Mouse (Mus musculus): ENCODE data around the gene Cfdp1. TPM values are rescaled to one million over a fixed set of nuclear protein-coding genes. Genes with fewer than 3 reads are reported as not detected.

Cfdp1 gene
- total RNA-seq (2021) = 10 to 100 TPM; 18.1 to 21.4 TPM
- long read RNA-seq, experiment 1, transcript Cfdp1-201 (7 exons, 1,178 nt) = major isoform, 25 of 42 reads
- long read RNA-seq, experiment 1, partial matches to known transcripts = 15 of 42 reads
- long read RNA-seq, experiment 1, other reads (novel, unspliced or antisense) = 2 of 42 reads
- long read RNA-seq, experiment 2, transcript Cfdp1-201 (7 exons, 1,178 nt) = major isoform, 25 of 36 reads
- long read RNA-seq, experiment 2, partial matches to known transcripts = 11 of 36 reads
- long read RNA-seq, experiment 2, other reads (novel, unspliced or antisense) = 0 of 36 reads

GRCm38 (mm10) chr8:111853861-111854501 lies at the start of gene Cfdp1:
Gene Cfdp1 (minus strand): TSS chr8:111854291.
- peak; percentile 96 for DNase-seq

- peak; percentile 80 for DNase-seq
Observed at GRCm38 (mm10) chr8:111902080-111902479, 48.0 kb upstream of the Cfdp1 start.

- no peak for DNase-seq
Observed at GRCm38 (mm10) chr8:111898586-111898985, 44.5 kb upstream of the Cfdp1 start.

- DNase-seq = no peak
Observed at GRCm38 (mm10) chr8:111894955-111895354, 40.9 kb upstream of the Cfdp1 start.

- no peak for DNase-seq
Observed at GRCm38 (mm10) chr8:111892615-111893014, 38.5 kb upstream of the Cfdp1 start.

- no peak for DNase-seq
Observed at GRCm38 (mm10) chr8:111891983-111892382, 37.9 kb upstream of the Cfdp1 start.

GRCm38 (mm10) chr8:111890911-111891303 lies 36.8 kb upstream of the Cfdp1 start:
- no peak for DNase-seq

- DNase-seq = no peak
Observed at GRCm38 (mm10) chr8:111889931-111890910, 36.1 kb upstream of the Cfdp1 start.

- no peak for DNase-seq
Observed at GRCm38 (mm10) chr8:111888091-111888650, 34.1 kb upstream of the Cfdp1 start.

GRCm38 (mm10) chr8:111887479-111887878 lies 33.4 kb upstream of the Cfdp1 start:
- DNase-seq = no peak

- DNase-seq = no peak
Observed at GRCm38 (mm10) chr8:111883615-111884014, 29.5 kb upstream of the Cfdp1 start.

GRCm38 (mm10) chr8:111881591-111881990 lies 27.5 kb upstream of the Cfdp1 start:
- no peak for DNase-seq

- DNase-seq = no peak
Observed at GRCm38 (mm10) chr8:111877711-111878110, 23.6 kb upstream of the Cfdp1 start.

GRCm38 (mm10) chr8:111876355-111876948 lies 22.4 kb upstream of the Cfdp1 start, which contains the start of gene Tmem170:
Gene Tmem170 (minus strand): TSS chr8:111876750.
- peak; percentile 96 for DNase-seq

GRCm38 (mm10) chr8:111875758-111876157 lies 21.7 kb upstream of the Cfdp1 start:
- DNase-seq = no peak

GRCm38 (mm10) chr8:111871278-111871677 lies 17.2 kb upstream of the Cfdp1 start:
- DNase-seq = no peak

GRCm38 (mm10) chr8:111870379-111870778 lies 16.3 kb upstream of the Cfdp1 start:
- DNase-seq = no peak

- no peak for DNase-seq
Observed at GRCm38 (mm10) chr8:111868664-111869063, 14.6 kb upstream of the Cfdp1 start.

- no peak for DNase-seq
Observed at GRCm38 (mm10) chr8:111865857-111866256, 11.8 kb upstream of the Cfdp1 start.

GRCm38 (mm10) chr8:111865130-111865852 lies 11.2 kb upstream of the Cfdp1 start:
- no peak for DNase-seq

- no peak for DNase-seq
Observed at GRCm38 (mm10) chr8:111864648-111865047, 10.6 kb upstream of the Cfdp1 start.

Measured in gastrocnemius, postnatal 25 days (tissue).